Mouse (Mus musculus): ENCODE results near the gene Zranb1. TPM values are rescaled to one million over a fixed set of nuclear protein-coding genes. Genes with fewer than 3 reads are reported as not detected.

The Zranb1 gene
- total RNA-seq, 2 experiments from 2014 or later = 29.7 to 35.5 TPM

DNA sequence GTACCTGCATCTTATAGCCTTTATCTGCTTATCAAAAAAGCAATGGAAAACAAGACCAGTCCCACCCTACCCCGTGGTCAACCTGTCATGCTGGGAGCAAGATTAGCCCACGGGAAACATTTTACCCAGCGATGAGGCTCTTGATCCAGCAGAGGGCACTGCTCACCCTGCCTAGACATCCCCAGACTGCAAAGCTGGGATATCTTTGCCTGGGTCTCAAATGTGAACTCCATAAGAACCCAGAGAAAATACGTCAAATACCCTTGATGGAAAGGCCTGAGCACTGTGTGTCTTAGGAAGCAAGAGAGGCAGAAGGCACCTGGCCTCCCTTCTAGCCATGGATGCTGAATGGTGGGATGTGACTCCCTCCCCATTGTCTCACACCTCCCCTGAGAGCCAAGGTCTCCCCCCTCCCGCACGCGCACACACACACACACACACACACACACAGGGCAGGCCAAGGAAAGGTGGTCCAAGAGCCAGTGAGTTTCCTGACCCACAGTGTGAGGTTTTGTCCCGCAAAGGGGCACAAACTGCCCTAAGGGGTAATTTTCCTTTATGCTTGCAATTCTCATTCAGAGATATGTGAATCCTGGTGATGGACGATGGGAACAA lies 101.8 kb downstream of the Zranb1 start:
- DNase-seq (ENCODE audit: low spot score in 2 of 2) = peak in 1 of 2 experiments; percentile 56

DNA sequence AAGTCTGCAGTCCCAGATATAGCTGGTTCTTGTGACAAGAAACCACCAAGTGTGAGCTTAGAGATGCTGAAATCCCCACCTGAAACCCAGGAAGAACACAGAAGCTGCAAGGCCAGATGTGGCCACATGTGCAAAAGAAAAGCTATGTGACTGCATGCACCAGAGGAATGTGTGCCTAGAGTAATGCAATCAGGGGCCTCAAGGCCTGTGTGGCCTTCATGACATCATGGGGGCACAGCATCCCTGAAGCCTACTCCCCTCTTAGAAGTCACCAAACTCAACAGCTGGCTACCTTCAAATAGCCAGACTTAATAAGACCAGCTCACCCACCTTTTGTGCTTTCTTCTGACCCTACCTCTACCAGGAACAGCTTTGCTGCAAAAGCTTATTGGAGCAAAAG lies 105.0 kb downstream of the Zranb1 start:
- no peak for DNase-seq (ENCODE audit: low spot score in 2 of 2)

Other genes with a start within 250 kb of the Zranb1 start
- gene Fam53b, start 117.3 kb upstream of the Zranb1 start, total RNA-seq (2021) = 10 to 100 TPM; 44.6 to 48.9 TPM
- gene Eef1akmt2, start 78.5 kb upstream of the Zranb1 start, total RNA-seq (2021) = 10 to 100 TPM; 15.7 to 21.1 TPM
- 10 to 100 TPM; 33.1 to 37.7 TPM for gene Abraxas2, start 71.9 kb upstream of the Zranb1 start, total RNA-seq (2021)
- 1 to 10 TPM; 6.5 to 8.0 TPM for gene Fgfr2, start 192.2 kb downstream of the Zranb1 start, total RNA-seq (2021)
- 10 to 100 TPM; 46.8 to 57.3 TPM for gene Ctbp2, start 193.2 kb downstream of the Zranb1 start, total RNA-seq (2021)

All from gastrocnemius, postnatal 4 days (tissue).